8 mouse cellular contexts compared by ENCODE assay signal in genomic region chr16:13109156-13109989, GRCm38 (mm10). TPM values are rescaled to one million over a fixed set of nuclear protein-coding genes. Genes with fewer than 3 reads are reported as not detected.
A peak's percentile ranks its signal among the peaks of the same experiment; 100 is the strongest.
DNase-seq lines count a peak whose midpoint lies in the region; ATAC-seq lines count a peak whose summit lies in the region.

Ercc4 (plus strand) TSS chr16:13109684.

- peak within 1 kb of the TSS; percentile 91 for H3K9ac ChIP-seq in hindbrain, embryonic 14.5 days

- 1% methylated on average over 53 of the region's 53 CpGs for WGBS in hindbrain, embryonic 14.5 days

- peak within 1 kb of the TSS; percentile 91 for H3K27ac ChIP-seq in hindbrain, embryonic 14.5 days

- peak within 1 kb of the TSS; percentile 72 for H3K4me3 ChIP-seq in hindbrain, embryonic 14.5 days (replicated peaks; ENCODE audit: low read length)

- peak within 1 kb of the TSS; percentile 81 for H3K4me2 ChIP-seq in hindbrain, embryonic 14.5 days (replicated peaks)

- ATAC-seq in hindbrain, embryonic 14.5 days (ENCODE audit: low FRiP score), result peak; percentile 99

- no peaks in the 10 kb centered on the region for H3K27me3 ChIP-seq in hindbrain, embryonic 14.5 days (ENCODE audit: control insufficient read depth, insufficient read depth, low read length)

- no peaks in the 10 kb centered on the region for H3K9me3 ChIP-seq in hindbrain, embryonic 14.5 days (ENCODE audit: control insufficient read depth, low read length)

- H3K4me1 ChIP-seq in hindbrain, embryonic 14.5 days (replicated peaks; ENCODE audit: control insufficient read depth, insufficient read depth, low read length), result peaks cover 9% of the 10 kb centered on the region

- H3K36me3 ChIP-seq in hindbrain, embryonic 14.5 days (replicated peaks; ENCODE audit: control insufficient read depth, insufficient read depth), result peaks cover 22% of the 10 kb centered on the region

- DNase-seq in R1 (ENCODE audit: low read depth, low spot score), result peak; percentile 94
- DNase-seq in cerebellum, postnatal 25 days, result peak; percentile 99 to 100
- peak; percentile 96 for DNase-seq in frontal cortex, postnatal 25 days (ENCODE audit: low spot score in 2 of 2)
- peak; percentile 95 for DNase-seq in hindbrain, embryonic 14.5 days (ENCODE audit: low spot score)
- DNase-seq in layer of hippocampus, postnatal 36 days, result peak; percentile 96
- peak; percentile 98 for DNase-seq in lung, postnatal 36 days
- peak; percentile 97 for DNase-seq in retina, postnatal 1 day
- peak; percentile 96 to 99 for DNase-seq in urinary bladder, adult 18-20 months (ENCODE audit: low spot score in 2 of 2)

RNA-seq across cellular contexts. Expression of gene Ercc4, which starts in this region (rescaled TPM):
- 16.3 and 17.3 TPM in 2 replicates for polyA plus RNA-seq in hindbrain, embryonic 14.5 days (2014; fragmentation: Nextera tagmentation; extraction: Ambion mirVana)
- 10 to 100 TPM; 24.7 to 27.0 TPM for total RNA-seq in layer of hippocampus, postnatal 36 days (2021)

Comparison
In these comparisons a context has a peak if more than half of its experiments do, and no peak if none do; other contexts are left out.
1. Peak in every context shown above with its lines: DNase-seq, ATAC-seq, H3K4me3 ChIP-seq and H3K27ac ChIP-seq.